In the genomic region with DNA sequence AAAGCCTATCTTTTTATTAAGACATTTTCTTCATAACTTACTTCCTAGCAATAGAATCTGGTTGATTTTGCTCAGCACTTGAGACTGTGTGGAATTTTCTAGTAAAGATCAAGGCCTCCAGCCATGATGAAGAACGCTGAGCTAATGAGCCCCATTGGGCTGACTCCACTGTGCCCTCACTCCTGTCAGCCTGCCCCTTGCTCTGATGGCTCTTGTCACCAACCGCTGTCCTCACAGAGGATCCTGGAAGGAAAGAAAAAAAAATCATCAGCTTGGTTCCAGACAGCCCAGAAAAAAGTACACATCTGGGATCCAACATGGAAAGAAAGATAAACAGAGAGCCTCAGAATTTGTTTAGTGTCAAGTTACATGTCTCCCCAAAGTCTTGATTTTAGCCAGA, we compare ENCODE assay signal across 29 mouse cellular contexts.
A peak's percentile ranks its signal among the peaks of the same experiment; 100 is the strongest.
DNase-seq lines count a peak whose midpoint lies in the region; ATAC-seq lines count a peak whose summit lies in the region.
"Had no signal": no experiment of that assay in that cellular context is flagged by ENCODE, and none has a peak within 500 bp of the region (broad histone marks: within the 10 kb centered on the region; RNA-seq: fewer than 3 reads in every experiment).

No protein-coding gene starts in this region.

- 35% methylated on average over 2 of the region's 2 CpGs for WGBS in kidney, embryonic 14.5 days
- WGBS in midbrain, embryonic 11.5 days = 72% methylated on average over 2 of the region's 2 CpGs
- 73% methylated on average over 2 of the region's 2 CpGs for WGBS in midbrain, embryonic 10.5 days
- 62% methylated on average over 2 of the region's 2 CpGs for WGBS in limb, embryonic 10.5 days

- H3K4me1 ChIP-seq in kidney, embryonic 14.5 days (ENCODE audit: control insufficient read depth, insufficient read depth, low read length) = 0 out of 2 replicates have a peak, but pooled peaks cover 3% of the 10 kb centered on the region
- no peaks in the 10 kb centered on the region for H3K4me1 ChIP-seq in midbrain, embryonic 11.5 days (ENCODE audit: control insufficient read depth, insufficient read depth, low read length)
- no peaks in the 10 kb centered on the region for H3K4me1 ChIP-seq in midbrain, embryonic 10.5 days
- H3K4me1 ChIP-seq in limb, embryonic 10.5 days = no peaks in the 10 kb centered on the region

- no peaks in the 10 kb centered on the region for H3K27me3 ChIP-seq in kidney, embryonic 14.5 days (ENCODE audit: control insufficient read depth, insufficient read depth, low read length)
- no peaks in the 10 kb centered on the region for H3K27me3 ChIP-seq in midbrain, embryonic 11.5 days (ENCODE audit: control insufficient read depth, insufficient read depth, low read length)
- no peaks in the 10 kb centered on the region for H3K27me3 ChIP-seq in midbrain, embryonic 10.5 days (ENCODE audit: low read depth, poor library complexity, severe bottlenecking)
- H3K27me3 ChIP-seq in limb, embryonic 10.5 days (ENCODE audit: low read depth, poor library complexity, severe bottlenecking) = no peaks in the 10 kb centered on the region
- H3K27me3 ChIP-seq: embryonic facial prominence, embryonic 12.5 days; hindbrain, embryonic 12.5 days had no signal

- H3K4me3 ChIP-seq in kidney, embryonic 14.5 days (ENCODE audit: low read length) = no peak overlapping the region
- no peak overlapping the region for H3K4me3 ChIP-seq in midbrain, embryonic 11.5 days (ENCODE audit: low read depth, low read length)
- H3K4me3 ChIP-seq in midbrain, embryonic 10.5 days = no peak overlapping the region
- H3K4me3 ChIP-seq in limb, embryonic 10.5 days = no peak overlapping the region
- H3K4me3 ChIP-seq: embryonic facial prominence, embryonic 12.5 days; erythroblast, embryonic 14.5 days; gastrocnemius, adult 2 months; hindbrain, embryonic 12.5 days had no signal

- ATAC-seq in kidney, embryonic 14.5 days (ENCODE audit: low FRiP score, low TSS enrichment) = peak; percentile 35; the same call in 1 of the 2 replicates
- no peak for ATAC-seq in midbrain, embryonic 11.5 days (ENCODE audit: low FRiP score)
- ATAC-seq: activated CD4-positive, CD25-positive, alpha-beta regulatory T cell, adult 4 months; forebrain, embryonic 16.5 days; hindbrain, postnatal 0 days; midbrain, embryonic 16.5 days had no signal

- no peak overlapping the region for H3K4me2 ChIP-seq in kidney, embryonic 14.5 days (replicated peaks; ENCODE audit: low read depth, low read length)
- no peak overlapping the region for H3K4me2 ChIP-seq in midbrain, embryonic 11.5 days
- H3K4me2 ChIP-seq: embryonic facial prominence, embryonic 12.5 days; heart, embryonic 11.5 days; hindbrain, embryonic 12.5 days had no signal

- DNase-seq in embryo, embryonic 10 days (ENCODE audit: low spot score) = peak; percentile 22
- DNase-seq in embryo, embryonic 9.5 days (ENCODE audit: extremely low spot score) = no peak
- no peak for DNase-seq in kidney, postnatal 25 days
- DNase-seq in midbrain, embryonic 11.5 days (ENCODE audit: low spot score, missing footprints) = peak; percentile 75
- no peak for DNase-seq in midbrain, embryonic 10.5 days (ENCODE audit: low spot score)
- no peak for DNase-seq in limb, embryonic 10.5 days (ENCODE audit: low spot score)
- DNase-seq: B cell, adult 2 months; cerebellum, adult 11 months; cerebellum, adult 9-10 months; cerebellum, postnatal 36 days; gastrocnemius, adult 2 months; gastrocnemius, postnatal 36 days; heart, adult 18-20 months; heart, postnatal 36 days; kidney, adult 18-20 months; layer of hippocampus, adult 9-11 months; liver; lung, postnatal 14 days; spleen, adult 18-20 months; thymus, postnatal 4 days had no signal

- H3K27ac ChIP-seq in kidney, embryonic 14.5 days (ENCODE audit: low read depth, low read length) = no peak overlapping the region
- no peak overlapping the region for H3K27ac ChIP-seq in midbrain, embryonic 11.5 days (ENCODE audit: low read depth, low read length)
- H3K27ac ChIP-seq in midbrain, embryonic 10.5 days (replicated peaks) = no peak overlapping the region
- H3K27ac ChIP-seq in limb, embryonic 10.5 days = no peak overlapping the region
- H3K27ac ChIP-seq: embryonic facial prominence, embryonic 12.5 days; gastrocnemius, adult 2 months; hindbrain, embryonic 12.5 days; hindbrain, postnatal 0 days had no signal

- no peaks in the 10 kb centered on the region for H3K36me3 ChIP-seq in kidney, embryonic 14.5 days (ENCODE audit: control insufficient read depth, insufficient read depth, low read length)
- H3K36me3 ChIP-seq in midbrain, embryonic 11.5 days (ENCODE audit: control insufficient read depth, insufficient read depth, low read length) = no peaks in the 10 kb centered on the region
- H3K36me3 ChIP-seq in midbrain, embryonic 10.5 days = no peaks in the 10 kb centered on the region
- H3K36me3 ChIP-seq in limb, embryonic 10.5 days = no peaks in the 10 kb centered on the region
- H3K36me3 ChIP-seq: embryonic facial prominence, embryonic 12.5 days; hindbrain, embryonic 12.5 days had no signal

- H3K9me3 ChIP-seq in kidney, embryonic 14.5 days (ENCODE audit: control insufficient read depth, low read length) = no peaks in the 10 kb centered on the region
- no peaks in the 10 kb centered on the region for H3K9me3 ChIP-seq in midbrain, embryonic 11.5 days (ENCODE audit: control insufficient read depth, low read length)
- peaks cover 3% of the 10 kb centered on the region; the same call in 1 of the 2 replicates for H3K9me3 ChIP-seq in midbrain, embryonic 10.5 days (replicated peaks)
- H3K9me3 ChIP-seq in limb, embryonic 10.5 days (replicated peaks) = no peaks in the 10 kb centered on the region
- H3K9me3 ChIP-seq: embryonic facial prominence, embryonic 12.5 days; hindbrain, embryonic 12.5 days had no signal

- H3K9ac ChIP-seq in kidney, embryonic 14.5 days (ENCODE audit: low read depth, low read length) = no peak overlapping the region
- no peak overlapping the region for H3K9ac ChIP-seq in midbrain, embryonic 11.5 days (ENCODE audit: low read length)
- H3K9ac ChIP-seq: embryonic facial prominence, embryonic 12.5 days; hindbrain, embryonic 12.5 days had no signal

Comparison
In these comparisons a context has a peak if more than half of its experiments do, and no peak if none do; other contexts are left out.
1. DNase-seq: peak in embryo, embryonic 10 days (single experiment) and midbrain, embryonic 11.5 days (single experiment); none in embryo, embryonic 9.5 days (single experiment), kidney, postnatal 25 days (0 of 2), midbrain, embryonic 10.5 days (single experiment) and limb, embryonic 10.5 days (single experiment).